Mouse (Mus musculus) c-Kit-negative CD71-positive TER-119-positive erythroid progenitor cells, embryonic 14.5 days (primary cell): ENCODE data around the gene Oaz1.
"Not testable (repeated sequence)": the region's sequence is repeated elsewhere in the genome, so short reads cannot be mapped to it uniquely, and the experiment has no call there.

Experiments used
- DNase-seq: peaks from one replicate; pipeline ENCODE4 v3.0.0-alpha.2; 2013; ENCODE audit warnings: low read depth, low spot score

The Oaz1 gene

GRCm38 (mm10) chr10:80822528-80822927, 3.9 kb upstream of the Oaz1 start:
- no peak for DNase-seq

GRCm38 (mm10) chr10:80823316-80823715, 3.1 kb upstream of the Oaz1 start:
- no peak for DNase-seq

GRCm38 (mm10) chr10:80823847-80824643, 2.4 kb upstream of the Oaz1 start:
- no peak for DNase-seq

GRCm38 (mm10) chr10:80824827-80825226, 1.6 kb upstream of the Oaz1 start:
- no peak for DNase-seq

GRCm38 (mm10) chr10:80827063-80827869, 810 bp downstream of the Oaz1 start:
- DNase-seq = no peak

- no peak for DNase-seq
Observed at GRCm38 (mm10) chr10:80827870-80828420, 1.5 kb downstream of the Oaz1 start.

- DNase-seq = not testable (repeated sequence)
Observed at GRCm38 (mm10) chr10:80828587-80828986, 2.1 kb downstream of the Oaz1 start.

- no peak for DNase-seq
Observed at GRCm38 (mm10) chr10:80829359-80830278, 3.2 kb downstream of the Oaz1 start.

GRCm38 (mm10) chr10:80831136-80831535, 4.7 kb downstream of the Oaz1 start:
- DNase-seq = peak; percentile 58

GRCm38 (mm10) chr10:80832818-80833217, 6.4 kb downstream of the Oaz1 start:
- DNase-seq = no peak

GRCm38 (mm10) chr10:80835617-80836016, 9.2 kb downstream of the Oaz1 start:
- no peak for DNase-seq

GRCm38 (mm10) chr10:80836949-80837379, 10.5 kb downstream of the Oaz1 start:
- no peak for DNase-seq

- no peak for DNase-seq
Observed at GRCm38 (mm10) chr10:80837827-80838226, 11.4 kb downstream of the Oaz1 start.

GRCm38 (mm10) chr10:80838346-80838912, 12.0 kb downstream of the Oaz1 start:
- no peak for DNase-seq

GRCm38 (mm10) chr10:80839848-80840247, 13.4 kb downstream of the Oaz1 start:
- no peak for DNase-seq

GRCm38 (mm10) chr10:80841685-80842084, 15.2 kb downstream of the Oaz1 start:
- no peak for DNase-seq

GRCm38 (mm10) chr10:80842334-80842733, 15.9 kb downstream of the Oaz1 start:
- DNase-seq = no peak

- no peak for DNase-seq
Observed at GRCm38 (mm10) chr10:80843087-80843930, 16.9 kb downstream of the Oaz1 start.

- DNase-seq = no peak
Observed at GRCm38 (mm10) chr10:80843931-80844547, 17.6 kb downstream of the Oaz1 start, which contains the start of gene Lingo3. Gene Lingo3 (minus strand): TSS chr10:80844039.
